Mouse (Mus musculus) intestine, embryonic 15.5 days (tissue): ENCODE results near the gene Olfr312. TPM values are rescaled to one million over a fixed set of nuclear protein-coding genes. Genes with fewer than 3 reads are reported as not detected.
A peak's percentile ranks its signal among the peaks of the same experiment; 100 is the strongest.

Experiments
- ATAC-seq: fragments of 200-750 bp; cut with Nextera tagmentation; 2 replicates; pipeline ENCODE4 v1.8.0; 2017; ENCODE audit warnings: moderate TSS enrichment, moderate library complexity
- H3K27ac ChIP-seq: fragments of 300-500 bp; sonication (generic); 2 replicates; pipeline ENCODE4 v1.5.1; 2015; ENCODE audit warnings: mild to moderate bottlenecking, inconsistent platforms
- H3K27me3 ChIP-seq: fragments of 300-500 bp; sonication (generic); replicated peaks from 2 replicates; pipeline ENCODE4 v1.6.1; 2015; ENCODE audit warnings: inconsistent platforms
- H3K36me3 ChIP-seq: fragments of 300-500 bp; sonication (generic); 2 replicates; pipeline ENCODE4 v1.6.1; 2015; ENCODE audit warnings: inconsistent platforms
- H3K4me1 ChIP-seq: fragments of 300-500 bp; sonication (generic); replicated peaks from 2 replicates; pipeline ENCODE4 v1.6.1; 2015; ENCODE audit warnings: inconsistent platforms
- H3K4me2 ChIP-seq: fragments of 300-500 bp; sonication (generic); replicated peaks from 2 replicates; pipeline ENCODE4 v1.6.1; 2015; ENCODE audit warnings: mild to moderate bottlenecking, inconsistent platforms
- H3K4me3 ChIP-seq: fragments of 300-500 bp; sonication (generic); replicated peaks from 2 replicates; pipeline ENCODE4 v1.5.1; 2015; ENCODE audit warnings: inconsistent platforms
- H3K9ac ChIP-seq: fragments of 300-500 bp; sonication (generic); 2 replicates; pipeline ENCODE4 v1.6.1; 2015; ENCODE audit warnings: inconsistent platforms
- H3K9me3 ChIP-seq: fragments of 300-500 bp; sonication (generic); 2 replicates; pipeline ENCODE4 v1.6.1; 2016; ENCODE audit warnings: inconsistent platforms
- WGBS: fragments of 180-500 bp; shearing (Covaris S2); methylation state at CpG from one replicate; pipeline ENCODE4 v1.1.7; 2015; 5-methylcytosine and 5-hydroxymethylcytosine counted together
- polyA plus RNA-seq: library from polyadenylated mRNA; unstranded; fragments of >200 nt; fragmentation: Nextera tagmentation; extraction: Ambion mirVana; gene quantifications from 2 replicates; pipeline ENCODE4 v1.2.1, GENCODE M21; 2015

Gene Olfr312
- polyA plus RNA-seq, 1 experiment from 2014 or later, result not detected

- H3K27ac ChIP-seq, result no peak overlapping the region
- H3K36me3 ChIP-seq, result no peaks in the 10 kb centered on the region
- no peaks in the 10 kb centered on the region for H3K9me3 ChIP-seq
- H3K4me2 ChIP-seq, result peak overlapping the region; percentile 74
- peak overlapping the region; percentile 74 for H3K9ac ChIP-seq
- H3K27me3 ChIP-seq, result no peaks in the 10 kb centered on the region
- 0 out of 2 replicates have a peak, but pooled peaks have one; percentile 11 for ATAC-seq
- WGBS, result 75% methylated on average over 6 of the region's 6 CpGs
- peak overlapping the region; percentile 80 for H3K4me3 ChIP-seq
- H3K4me1 ChIP-seq, result peaks cover 11% of the 10 kb centered on the region; the same call in 1 of the 2 replicates
Observed at GRCm38 (mm10) chr11:58867954-58868330, 38.9 kb downstream of the Olfr312 start.

- Histone ChIP-seq H3K4me3 (no peak overlapping the region), H3K27me3 (no peaks in the 10 kb centered on the region), H3K27ac (no peak overlapping the region), H3K9me3 (no peaks in the 10 kb centered on the region), H3K9ac (no peak overlapping the region), H3K36me3 (no peaks in the 10 kb centered on the region), H3K4me1 (peaks cover 11% of the 10 kb centered on the region; the same call in 1 of the 2 replicates), H3K4me2 (no peak overlapping the region)
- ATAC-seq, result no peak
- 82% methylated on average over 4 of the region's 4 CpGs for WGBS
Observed at GRCm38 (mm10) chr11:58870961-58871360, 41.9 kb downstream of the Olfr312 start.

- 87% methylated on average over 8 of the region's 8 CpGs for WGBS
- Histone ChIP-seq H3K4me2 (no peak overlapping the region), H3K9ac (no peak overlapping the region), H3K9me3 (no peaks in the 10 kb centered on the region), H3K36me3 (peaks cover 17% of the 10 kb centered on the region), H3K4me3 (no peak overlapping the region), H3K4me1 (no peaks in the 10 kb centered on the region), H3K27ac (no peak overlapping the region), H3K27me3 (no peaks in the 10 kb centered on the region)
- no peak for ATAC-seq
Observed at GRCm38 (mm10) chr11:58883756-58884155, 54.7 kb downstream of the Olfr312 start.

Other genes starting within 250 kb of the Olfr312 start
- not detected in 2 replicates for gene Olfr324, start 234.1 kb upstream of the Olfr312 start, polyA plus RNA-seq
- 0.19 TPM in 1 of 2 replicates, not detected in the other for gene 2210407C18Rik, start 213.2 kb upstream of the Olfr312 start, polyA plus RNA-seq
- gene Olfr323, start 198.7 kb upstream of the Olfr312 start, polyA plus RNA-seq, result not detected in 2 replicates
- 0.16 and 0.23 TPM in 2 replicates for gene Trim58, start 188.8 kb upstream of the Olfr312 start, polyA plus RNA-seq
- not detected in 2 replicates for gene Olfr322, start 170.5 kb upstream of the Olfr312 start, polyA plus RNA-seq
- gene Olfr320, start 148.1 kb upstream of the Olfr312 start, polyA plus RNA-seq, result not detected in 2 replicates
- gene Olfr319, start 130.1 kb upstream of the Olfr312 start, polyA plus RNA-seq, result not detected in 2 replicates
- not detected in 2 replicates for gene Olfr318, start 105.2 kb upstream of the Olfr312 start, polyA plus RNA-seq
- gene Olfr317, start 90.0 kb upstream of the Olfr312 start, polyA plus RNA-seq, result not detected in 2 replicates
- not detected in 2 replicates for gene Olfr316, start 76.5 kb upstream of the Olfr312 start, polyA plus RNA-seq
- gene Olfr315, start 56.0 kb upstream of the Olfr312 start, polyA plus RNA-seq, result not detected in 2 replicates
- gene Olfr314, start 46.3 kb upstream of the Olfr312 start, polyA plus RNA-seq, result not detected in 2 replicates
- 16.8 and 17.2 TPM in 2 replicates for gene Fam183b, start 27.3 kb upstream of the Olfr312 start, polyA plus RNA-seq
- gene Olfr313, start 14.2 kb upstream of the Olfr312 start, polyA plus RNA-seq, result not detected in 2 replicates
- gene Olfr311, start 10.0 kb downstream of the Olfr312 start, polyA plus RNA-seq, result not detected in 2 replicates
- gene Gm12258, start 17.9 kb downstream of the Olfr312 start, polyA plus RNA-seq, result 5.4 and 6.1 TPM in 2 replicates
- 6.1 and 7.3 TPM in 2 replicates for gene 2810021J22Rik, start 38.0 kb downstream of the Olfr312 start, polyA plus RNA-seq
- gene Zfp39, start 75.0 kb downstream of the Olfr312 start, polyA plus RNA-seq, result 3.7 and 4.6 TPM in 2 replicates
- 0.27 and 0.34 TPM in 2 replicates for gene Btnl10, start 88.7 kb downstream of the Olfr312 start, polyA plus RNA-seq
- gene Rnf187, start 109.7 kb downstream of the Olfr312 start, polyA plus RNA-seq, result 201 and 207 TPM in 2 replicates
- 39.9 and 40.0 TPM in 2 replicates for gene Hist3h2ba, start 119.7 kb downstream of the Olfr312 start, polyA plus RNA-seq
- gene Hist3h2a, start 125.4 kb downstream of the Olfr312 start, polyA plus RNA-seq, result 27.2 and 28.3 TPM in 2 replicates
- gene Trim17, start 125.4 kb downstream of the Olfr312 start, polyA plus RNA-seq, result 0.16 and 0.35 TPM in 2 replicates
- gene Trim11, start 148.9 kb downstream of the Olfr312 start, polyA plus RNA-seq, result 16.0 and 17.0 TPM in 2 replicates